Mouse (Mus musculus) heart, embryonic 10.5 days (tissue): ENCODE measurements at regions not wholly inside any gene's neighbourhood (a gene's known extent, or its start where the extent isn't known, plus 50 kb on each side); places are given as distances from the start of the nearest gene placed in this dataset.
A peak's percentile ranks its signal among the peaks of the same experiment; 100 is the strongest.

Source experiments
- DNase-seq: peaks from one replicate; pipeline ENCODE4 v3.0.0-alpha.2; 2017; ENCODE audit warnings: low spot score
- H3K27ac ChIP-seq: fragments of 300-500 bp; sonication (generic); 2 replicates; pipeline ENCODE4 v1.5.1; 2016; ENCODE audit warnings: mild to moderate bottlenecking
- H3K27me3 ChIP-seq: fragments of 300-500 bp; sonication (generic); 2 replicates; pipeline ENCODE4 v1.6.1; 2016; ENCODE audit warnings: mild to moderate bottlenecking; ENCODE audit not compliant: poor library complexity, insufficient read depth, severe bottlenecking
- H3K36me3 ChIP-seq: fragments of 300-500 bp; sonication (generic); 2 replicates; pipeline ENCODE4 v1.6.1; 2016; ENCODE audit warnings: mild to moderate bottlenecking, moderate library complexity
- H3K4me1 ChIP-seq: fragments of 300-500 bp; sonication (generic); 2 replicates; pipeline ENCODE4 v1.6.1; 2016; ENCODE audit warnings: mild to moderate bottlenecking
- H3K4me3 ChIP-seq: fragments of 300-500 bp; sonication (generic); 2 replicates; pipeline ENCODE4 v1.5.1; 2016; ENCODE audit warnings: mild to moderate bottlenecking, moderate library complexity
- H3K9me3 ChIP-seq: fragments of 300-500 bp; sonication (generic); 2 replicates; pipeline ENCODE4 v1.6.1; 2016; ENCODE audit warnings: mild to moderate bottlenecking, moderate library complexity
- WGBS: fragments of 180-500 bp; shearing (Covaris S2); methylation state at CpG from one replicate; pipeline ENCODE4 v1.1.7; 2016; 5-methylcytosine and 5-hydroxymethylcytosine counted together

DNA sequence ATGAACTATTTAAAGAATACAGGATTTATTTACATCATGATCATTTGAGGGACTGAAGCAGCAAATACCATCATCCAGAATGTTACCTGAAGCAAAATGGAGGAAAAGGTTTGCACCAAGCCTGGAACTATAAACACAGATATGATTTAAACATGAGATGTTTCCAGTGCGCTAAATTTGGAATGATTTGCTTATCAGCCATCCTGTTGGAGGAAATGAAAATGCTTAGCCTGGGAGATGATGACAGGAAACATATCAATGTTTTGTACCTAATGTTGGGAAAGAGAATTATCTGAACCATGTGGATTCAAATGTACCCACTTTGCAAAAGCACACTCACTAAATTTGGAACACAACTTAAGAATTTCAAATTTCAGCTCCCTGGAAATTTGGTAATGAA, 149.3 kb downstream of the Adgra3 start:
- DNase-seq, result no peak
- H3K36me3 ChIP-seq, result no peaks in the 10 kb centered on the region
- 71% methylated on average over 1 of the region's 1 CpGs for WGBS
- H3K9me3 ChIP-seq, result no peaks in the 10 kb centered on the region
- no peaks in the 10 kb centered on the region for H3K4me1 ChIP-seq
- H3K27me3 ChIP-seq, result no peaks in the 10 kb centered on the region
- no peak overlapping the region for H3K27ac ChIP-seq
- no peak overlapping the region for H3K4me3 ChIP-seq

GRCm38 (mm10) chr5:49896106-49896505, 162.7 kb downstream of the Adgra3 start:
- H3K4me3 ChIP-seq, result no peak overlapping the region
- no peaks in the 10 kb centered on the region for H3K36me3 ChIP-seq
- H3K9me3 ChIP-seq, result no peaks in the 10 kb centered on the region
- H3K27ac ChIP-seq, result no peak overlapping the region
- WGBS, result 87% methylated on average over 5 of the region's 5 CpGs
- no peaks in the 10 kb centered on the region for H3K4me1 ChIP-seq
- H3K27me3 ChIP-seq, result no peaks in the 10 kb centered on the region
- no peak for DNase-seq

DNA sequence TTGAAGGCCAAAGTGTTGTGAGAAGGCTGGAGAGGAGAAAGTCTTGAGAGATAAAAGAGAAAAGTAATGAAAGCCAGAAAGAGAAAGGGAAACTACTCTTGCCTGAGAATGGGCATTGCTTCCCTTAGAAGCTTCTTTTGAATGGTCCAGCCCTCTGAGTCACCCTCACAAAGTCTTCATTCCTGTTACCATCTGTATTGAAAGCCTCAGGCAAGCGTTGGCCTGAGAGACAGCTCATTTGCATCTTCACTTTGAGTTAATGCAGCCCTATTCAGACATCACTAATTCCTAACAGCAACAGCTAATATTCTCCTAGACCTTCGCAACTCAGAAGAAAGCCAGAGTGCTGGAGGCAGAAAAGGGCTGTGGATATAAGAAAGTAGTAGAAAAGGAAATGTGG, 178.4 kb downstream of the Adgra3 start:
- DNase-seq, result no peak
- H3K27me3 ChIP-seq, result no peaks in the 10 kb centered on the region
- WGBS, result 64% methylated on average over 2 of the region's 2 CpGs
- H3K36me3 ChIP-seq, result no peaks in the 10 kb centered on the region
- H3K27ac ChIP-seq, result no peak overlapping the region
- no peak overlapping the region for H3K4me3 ChIP-seq
- H3K9me3 ChIP-seq, result no peaks in the 10 kb centered on the region
- H3K4me1 ChIP-seq, result no peaks in the 10 kb centered on the region

GRCm38 (mm10) chr5:49876240-49876639, 182.6 kb downstream of the Adgra3 start:
- Histone ChIP-seq H3K27ac (no peak overlapping the region), H3K36me3 (no peaks in the 10 kb centered on the region), H3K9me3 (no peaks in the 10 kb centered on the region), H3K4me1 (no peaks in the 10 kb centered on the region), H3K4me3 (no peak overlapping the region), H3K27me3 (no peaks in the 10 kb centered on the region)
- peak; percentile 86 for DNase-seq
- WGBS, result 30% methylated on average over 1 of the region's 1 CpGs

DNA sequence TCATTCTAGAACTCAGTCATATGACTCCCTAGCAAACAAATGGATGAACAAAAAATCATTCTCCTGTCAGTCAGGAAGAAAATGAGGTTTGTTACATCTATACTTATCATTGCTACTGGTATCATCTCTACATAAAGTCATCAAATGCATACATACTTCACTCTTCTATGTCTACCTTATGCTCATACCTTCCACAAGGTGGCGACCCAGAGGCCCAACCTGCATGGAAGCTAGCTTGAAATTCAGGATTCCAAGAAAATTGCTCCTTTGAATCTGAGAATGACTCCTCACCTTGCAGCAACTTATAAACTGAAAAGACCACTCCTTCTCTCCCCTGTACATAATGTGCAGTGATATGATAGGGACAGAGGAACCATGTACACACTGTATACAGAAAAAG, 201.6 kb downstream of the Adgra3 start:
- Histone ChIP-seq H3K27me3 (no peaks in the 10 kb centered on the region), H3K9me3 (no peaks in the 10 kb centered on the region)
- WGBS, result 47% methylated on average over 1 of the region's 1 CpGs

GRCm38 (mm10) chr5:49856036-49856435, 202.8 kb downstream of the Adgra3 start:
- Histone ChIP-seq H3K9me3 (no peaks in the 10 kb centered on the region), H3K4me3 (no peak overlapping the region), H3K36me3 (no peaks in the 10 kb centered on the region), H3K27ac (no peak overlapping the region), H3K27me3 (no peaks in the 10 kb centered on the region), H3K4me1 (no peaks in the 10 kb centered on the region)
- DNase-seq, result no peak
- 81% methylated on average over 2 of the region's 2 CpGs for WGBS

More for the DNA sequence above, 201.6 kb downstream of the Adgra3 start:
- H3K4me3 ChIP-seq, result no peak overlapping the region
- no peak for DNase-seq
- no peaks in the 10 kb centered on the region for H3K4me1 ChIP-seq
- no peak overlapping the region for H3K27ac ChIP-seq
- no peaks in the 10 kb centered on the region for H3K36me3 ChIP-seq

GRCm38 (mm10) chr5:49848680-49849079, 210.1 kb downstream of the Adgra3 start:
- no peak overlapping the region for H3K4me3 ChIP-seq
- no peaks in the 10 kb centered on the region for H3K4me1 ChIP-seq
- no peak for DNase-seq
- H3K27me3 ChIP-seq, result no peaks in the 10 kb centered on the region
- H3K9me3 ChIP-seq, result no peaks in the 10 kb centered on the region
- no peaks in the 10 kb centered on the region for H3K36me3 ChIP-seq
- WGBS, result 57% methylated on average over 5 of the region's 5 CpGs
- H3K27ac ChIP-seq, result no peak overlapping the region

DNA sequence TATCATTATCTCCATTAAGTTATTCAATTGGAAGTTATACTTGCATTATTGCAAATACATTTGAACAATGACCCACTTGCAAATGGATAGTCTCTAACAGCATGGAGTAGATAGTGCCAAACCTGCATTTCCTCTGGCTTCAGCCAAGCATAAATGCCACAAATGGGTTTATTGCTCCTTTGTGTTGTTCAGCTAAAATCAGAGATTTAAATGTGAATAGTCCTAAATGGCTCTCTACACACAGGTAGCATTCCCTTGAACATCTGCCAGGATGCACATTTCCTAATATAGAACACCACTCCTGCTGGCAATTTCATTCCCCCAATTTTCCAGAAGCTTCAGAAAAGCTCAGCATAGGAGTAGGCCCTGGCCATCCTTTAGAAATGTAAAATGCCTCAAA, 210.6 kb downstream of the Adgra3 start:
- Histone ChIP-seq H3K36me3 (no peaks in the 10 kb centered on the region), H3K27me3 (no peaks in the 10 kb centered on the region), H3K27ac (no peak overlapping the region), H3K9me3 (no peaks in the 10 kb centered on the region), H3K4me3 (no peak overlapping the region), H3K4me1 (no peaks in the 10 kb centered on the region)
- DNase-seq, result no peak

- H3K9me3 ChIP-seq, result no peaks in the 10 kb centered on the region
- H3K36me3 ChIP-seq, result no peaks in the 10 kb centered on the region
- H3K4me1 ChIP-seq, result no peaks in the 10 kb centered on the region
- H3K4me3 ChIP-seq, result no peak overlapping the region
- H3K27ac ChIP-seq, result no peak overlapping the region
- WGBS, result 73% methylated on average over 5 of the region's 5 CpGs
- no peak for DNase-seq
- H3K27me3 ChIP-seq, result no peaks in the 10 kb centered on the region
Observed at GRCm38 (mm10) chr5:49818832-49819231, 240.0 kb downstream of the Adgra3 start.

- H3K9me3 ChIP-seq, result no peaks in the 10 kb centered on the region
- H3K27me3 ChIP-seq, result no peaks in the 10 kb centered on the region
- DNase-seq, result no peak
- WGBS, result 76% methylated on average over 3 of the region's 3 CpGs
- no peaks in the 10 kb centered on the region for H3K36me3 ChIP-seq
- H3K4me1 ChIP-seq, result no peaks in the 10 kb centered on the region
- no peak overlapping the region for H3K27ac ChIP-seq
- no peak overlapping the region for H3K4me3 ChIP-seq
Observed at GRCm38 (mm10) chr5:49816751-49817150, 242.1 kb downstream of the Adgra3 start.

GRCm38 (mm10) chr5:49813335-49813734, 245.5 kb downstream of the Adgra3 start:
- Histone ChIP-seq H3K36me3 (no peaks in the 10 kb centered on the region), H3K4me1 (no peaks in the 10 kb centered on the region), H3K27me3 (no peaks in the 10 kb centered on the region), H3K9me3 (no peaks in the 10 kb centered on the region), H3K27ac (no peak overlapping the region), H3K4me3 (no peak overlapping the region)
- WGBS, result 80% methylated on average over 9 of the region's 9 CpGs
- DNase-seq, result no peak

GRCm38 (mm10) chr5:49788494-49789160, 263.9 kb upstream of the Kcnip4 start:
- Histone ChIP-seq H3K36me3 (no peaks in the 10 kb centered on the region), H3K4me3 (no peak overlapping the region), H3K27ac (no peak overlapping the region), H3K9me3 (no peaks in the 10 kb centered on the region), H3K27me3 (no peaks in the 10 kb centered on the region), H3K4me1 (no peaks in the 10 kb centered on the region)
- 69% methylated on average over 11 of the region's 11 CpGs for WGBS
- no peak for DNase-seq

DNA sequence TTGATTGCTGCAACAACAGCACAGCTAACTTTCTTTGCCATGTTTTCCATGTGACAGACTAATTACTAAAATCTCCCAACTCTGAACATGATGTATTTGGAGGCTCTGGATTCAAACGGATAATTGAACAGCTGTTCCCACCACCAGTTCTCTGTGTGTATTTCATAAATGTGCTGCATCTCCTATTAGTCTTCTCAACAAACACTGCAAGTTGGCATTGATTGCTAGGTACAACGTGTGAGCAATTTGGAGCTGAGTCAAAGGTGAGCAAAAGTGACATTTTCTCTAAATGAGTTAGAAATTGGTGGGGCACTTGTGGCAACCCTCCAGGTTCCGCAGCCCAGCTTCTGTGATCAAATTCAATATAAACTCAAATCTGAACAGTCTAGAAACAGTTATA, 259.0 kb upstream of the Kcnip4 start:
- H3K9me3 ChIP-seq, result no peaks in the 10 kb centered on the region
- H3K27me3 ChIP-seq, result no peaks in the 10 kb centered on the region
- H3K27ac ChIP-seq, result no peak overlapping the region
- H3K4me3 ChIP-seq, result no peak overlapping the region
- DNase-seq, result no peak
- WGBS, result 73% methylated on average over 3 of the region's 3 CpGs
- no peaks in the 10 kb centered on the region for H3K4me1 ChIP-seq
- no peaks in the 10 kb centered on the region for H3K36me3 ChIP-seq

DNA sequence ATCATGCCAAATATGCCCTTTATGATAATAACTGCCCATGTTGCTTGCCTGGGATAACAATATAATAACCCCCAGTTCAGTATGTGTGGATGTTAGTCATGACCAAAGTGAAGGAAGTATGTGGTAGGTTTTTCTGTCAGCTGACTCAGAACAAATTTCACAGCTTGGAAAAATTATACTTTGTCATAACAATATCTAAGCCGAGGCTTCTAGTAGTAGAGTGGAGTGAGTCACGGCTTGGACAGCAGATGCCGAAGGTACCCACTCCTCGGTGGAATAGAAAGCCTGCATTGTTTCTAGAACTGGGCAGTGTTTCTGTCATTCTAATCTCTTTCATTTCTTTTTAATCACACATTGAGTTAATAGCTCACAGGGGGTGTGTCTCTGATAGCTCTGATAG, 236.3 kb upstream of the Kcnip4 start:
- no peaks in the 10 kb centered on the region for H3K9me3 ChIP-seq
- H3K4me1 ChIP-seq, result no peaks in the 10 kb centered on the region
- no peak overlapping the region for H3K4me3 ChIP-seq
- no peak overlapping the region for H3K27ac ChIP-seq
- no peaks in the 10 kb centered on the region for H3K36me3 ChIP-seq
- 78% methylated on average over 4 of the region's 4 CpGs for WGBS
- no peak for DNase-seq
- no peaks in the 10 kb centered on the region for H3K27me3 ChIP-seq
